Mouse (Mus musculus): ENCODE results near the gene Sema4f. TPM values are rescaled to one million over a fixed set of nuclear protein-coding genes. Genes with fewer than 3 reads are reported as not detected.

The Sema4f gene
- total and polyA plus RNA-seq, 3 experiments, result 0.11 TPM; not detected in 2

DNA sequence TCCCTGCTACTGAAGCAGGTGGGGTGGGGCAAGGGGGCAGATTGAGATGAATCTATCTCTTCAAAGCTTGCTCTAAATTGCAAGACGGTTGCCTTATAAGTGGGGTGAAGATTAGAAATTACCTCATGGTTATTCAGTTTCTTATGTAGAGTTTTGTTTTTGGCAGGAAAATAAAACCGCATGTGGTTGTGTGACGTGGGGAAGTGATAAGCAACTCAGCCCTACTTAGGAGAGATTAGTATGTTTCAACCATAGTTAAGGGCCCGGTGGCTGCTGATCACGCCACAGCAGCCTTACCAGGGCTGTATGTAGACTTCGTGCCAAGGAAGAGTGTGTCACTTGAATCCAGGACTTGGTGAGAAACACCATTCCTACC is 67.2 kb downstream of the Sema4f start:
- DNase-seq (ENCODE audit: low spot score) (peak; percentile 29), ATAC-seq (ENCODE audit: extremely low read depth, insufficient number of reproducible peaks, low FRiP score, poor library complexity, severe bottlenecking) (peak; percentile 55)
- no peak for TF ChIP-seq GATA2 (IDR thresholded peaks at IDR 0.05; ENCODE audit: borderline replicate concordance, low read depth, low read length)
- TF ChIP-seq TAL1 (conservative IDR thresholded peaks at IDR 0.05; ENCODE audit: low read depth, low read length), result peak; percentile 27; the same call in 1 of the 2 replicates
- peaks cover 37% of the 10 kb centered on the region for H3K4me1 ChIP-seq (ENCODE audit: insufficient read depth, low read depth, low read length)
- no peaks in the 10 kb centered on the region for H3K27me3 ChIP-seq (ENCODE audit: insufficient read depth, low read length)
- H3K4me3 ChIP-seq (ENCODE audit: low read depth, low read length), result no peak overlapping the region
- no peaks in the 10 kb centered on the region for H3K9me3 ChIP-seq (replicated peaks)
- H3K36me3 ChIP-seq (replicated peaks), result no peaks in the 10 kb centered on the region

DNA sequence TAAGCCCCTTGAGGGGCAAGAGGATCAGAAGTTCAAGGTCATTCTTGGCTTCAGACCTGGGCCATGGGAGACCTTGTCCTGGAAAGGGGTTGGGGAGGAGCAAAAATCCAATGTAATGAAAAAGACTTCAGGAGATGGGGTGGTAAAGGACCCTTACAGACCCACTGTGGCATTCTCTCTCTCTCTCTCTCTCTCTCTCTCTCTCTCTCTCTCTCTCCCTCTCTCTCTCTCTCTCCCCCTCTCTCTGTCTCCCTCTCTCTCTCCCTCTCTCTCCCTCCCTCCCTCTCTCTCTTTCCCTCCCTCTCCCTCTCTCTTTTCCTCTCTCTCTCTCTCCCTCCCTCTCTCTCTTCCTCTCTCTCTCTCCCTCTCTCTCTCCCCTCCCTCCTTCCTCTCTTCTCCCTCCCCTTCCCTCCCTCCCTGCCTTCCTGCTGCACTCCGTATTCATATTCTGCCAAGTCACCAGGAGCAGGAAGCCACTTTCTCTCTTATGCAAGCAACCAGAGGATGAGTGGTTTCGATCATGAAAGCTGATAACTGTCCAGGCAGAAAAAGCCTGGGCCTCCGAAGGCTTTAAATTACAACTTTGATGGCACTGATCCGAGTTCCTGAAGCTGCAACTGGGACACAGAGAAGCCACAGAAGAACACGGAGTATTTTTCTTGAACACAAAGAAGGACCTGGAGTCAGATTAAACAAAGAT is 67.8 kb downstream of the Sema4f start:
- no peaks in the 10 kb centered on the region for H3K9me3 ChIP-seq (replicated peaks)
- H3K27me3 ChIP-seq (ENCODE audit: insufficient read depth, low read length), result no peaks in the 10 kb centered on the region
- H3K4me1 ChIP-seq (ENCODE audit: insufficient read depth, low read depth, low read length), result peaks cover 37% of the 10 kb centered on the region
- TF ChIP-seq POLR2AphosphoS5 (IDR thresholded peaks at IDR 0.05; ENCODE audit: insufficient replicate concordance, low read depth, low read length) (no peak), GATA1 (IDR thresholded peaks at IDR 0.05; ENCODE audit: borderline replicate concordance, low read length) (no peak), GATA2 (IDR thresholded peaks at IDR 0.05; ENCODE audit: borderline replicate concordance, low read depth, low read length) (no peak), CTCF (IDR thresholded peaks at IDR 0.05; ENCODE audit: low read depth, low read length) (no peak), TAL1 (conservative IDR thresholded peaks at IDR 0.05; ENCODE audit: low read depth, low read length) (no peak)
- DNase-seq (ENCODE audit: low spot score) (peak; percentile 13), ATAC-seq (ENCODE audit: extremely low read depth, insufficient number of reproducible peaks, low FRiP score, poor library complexity, severe bottlenecking) (peak; percentile 90)
- H3K36me3 ChIP-seq (replicated peaks), result no peaks in the 10 kb centered on the region
- H3K4me3 ChIP-seq (ENCODE audit: low read depth, low read length), result no peak overlapping the region; the same call in 1 of the 2 replicates

DNA sequence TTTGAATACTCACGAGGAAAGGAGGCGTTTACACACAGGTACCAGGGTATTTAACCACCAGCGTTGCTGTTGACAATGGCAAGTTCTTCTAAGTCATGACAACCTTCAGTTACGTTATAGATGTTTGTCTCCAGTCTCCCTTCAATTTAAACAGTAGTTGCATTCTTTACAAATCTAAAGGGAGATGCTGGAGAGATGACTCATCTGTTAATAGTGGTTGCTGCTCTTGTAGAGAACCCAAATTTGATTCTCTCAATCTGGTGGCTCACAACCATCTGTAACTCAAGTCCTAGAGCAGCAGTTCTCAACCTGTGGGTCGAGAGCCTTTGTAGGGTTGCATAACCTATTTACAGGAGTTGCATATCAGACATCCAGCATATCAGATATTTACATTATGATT is 71.1 kb downstream of the Sema4f start:
- DNase-seq (ENCODE audit: low spot score), result no peak
- Histone ChIP-seq H3K27me3 (ENCODE audit: insufficient read depth, low read length) (peaks cover 2% of the 10 kb centered on the region; the same call in 1 of the 2 replicates), H3K36me3 (replicated peaks) (no peaks in the 10 kb centered on the region), H3K4me3 (ENCODE audit: low read depth, low read length) (no peak overlapping the region), H3K4me1 (ENCODE audit: insufficient read depth, low read depth, low read length) (peaks cover 29% of the 10 kb centered on the region), H3K9me3 (replicated peaks) (no peaks in the 10 kb centered on the region)
- ATAC-seq (ENCODE audit: extremely low read depth, insufficient number of reproducible peaks, low FRiP score, poor library complexity, severe bottlenecking), result no peak
- TF ChIP-seq POLR2AphosphoS5 (IDR thresholded peaks at IDR 0.05; ENCODE audit: insufficient replicate concordance, low read depth, low read length), result no peak
- TF ChIP-seq TAL1 (conservative IDR thresholded peaks at IDR 0.05; ENCODE audit: low read depth, low read length), result no peak
- no peak for TF ChIP-seq GATA2 (IDR thresholded peaks at IDR 0.05; ENCODE audit: borderline replicate concordance, low read depth, low read length)
- no peak for TF ChIP-seq GATA1 (IDR thresholded peaks at IDR 0.05; ENCODE audit: borderline replicate concordance, low read length)
- no peak for TF ChIP-seq CTCF (IDR thresholded peaks at IDR 0.05; ENCODE audit: low read depth, low read length)

DNA sequence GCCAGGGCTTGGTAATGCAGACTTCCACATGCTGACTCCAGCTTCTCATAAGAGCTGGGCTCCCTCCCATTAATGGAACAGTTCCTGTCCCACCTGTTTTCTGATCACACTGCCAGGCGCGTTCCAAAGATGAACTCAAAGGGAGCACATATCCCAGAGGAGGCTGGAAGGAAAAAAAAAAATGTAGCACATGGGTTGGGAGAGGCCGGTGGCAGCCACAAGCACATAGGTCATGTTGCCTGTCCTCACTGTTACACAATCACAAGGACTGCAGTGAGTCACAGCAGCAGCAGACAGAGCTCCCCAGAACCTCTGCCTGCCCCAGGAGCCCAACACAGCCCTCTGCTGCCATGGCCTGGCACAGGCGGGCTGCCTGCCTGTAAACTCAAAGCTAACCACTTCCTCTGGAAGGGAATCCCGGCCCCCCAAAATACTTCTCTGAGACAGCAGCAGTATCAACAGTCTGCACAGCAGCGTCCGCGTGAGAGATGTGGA is 76.1 kb downstream of the Sema4f start:
- no peaks in the 10 kb centered on the region for H3K9me3 ChIP-seq (replicated peaks)
- H3K4me3 ChIP-seq (ENCODE audit: low read depth, low read length), result no peak overlapping the region
- peaks cover 12% of the 10 kb centered on the region; the same call in 1 of the 2 replicates for H3K27me3 ChIP-seq (ENCODE audit: insufficient read depth, low read length)
- H3K4me1 ChIP-seq (ENCODE audit: insufficient read depth, low read depth, low read length), result peaks cover 7% of the 10 kb centered on the region; the same call in 1 of the 2 replicates
- ATAC-seq (ENCODE audit: extremely low read depth, insufficient number of reproducible peaks, low FRiP score, poor library complexity, severe bottlenecking) (peak; percentile 54; the same call in 1 of the 2 replicates), DNase-seq (ENCODE audit: low spot score) (peak; percentile 31)
- no peaks in the 10 kb centered on the region for H3K36me3 ChIP-seq (replicated peaks)
- no peak for TF ChIP-seq GATA2 (IDR thresholded peaks at IDR 0.05; ENCODE audit: borderline replicate concordance, low read depth, low read length)
- no peak for TF ChIP-seq CTCF (IDR thresholded peaks at IDR 0.05; ENCODE audit: low read depth, low read length)
- no peak for TF ChIP-seq GATA1 (IDR thresholded peaks at IDR 0.05; ENCODE audit: borderline replicate concordance, low read length)
- TF ChIP-seq POLR2AphosphoS5 (IDR thresholded peaks at IDR 0.05; ENCODE audit: insufficient replicate concordance, low read depth, low read length), result no peak
- no peak for TF ChIP-seq TAL1 (conservative IDR thresholded peaks at IDR 0.05; ENCODE audit: low read depth, low read length)

DNA sequence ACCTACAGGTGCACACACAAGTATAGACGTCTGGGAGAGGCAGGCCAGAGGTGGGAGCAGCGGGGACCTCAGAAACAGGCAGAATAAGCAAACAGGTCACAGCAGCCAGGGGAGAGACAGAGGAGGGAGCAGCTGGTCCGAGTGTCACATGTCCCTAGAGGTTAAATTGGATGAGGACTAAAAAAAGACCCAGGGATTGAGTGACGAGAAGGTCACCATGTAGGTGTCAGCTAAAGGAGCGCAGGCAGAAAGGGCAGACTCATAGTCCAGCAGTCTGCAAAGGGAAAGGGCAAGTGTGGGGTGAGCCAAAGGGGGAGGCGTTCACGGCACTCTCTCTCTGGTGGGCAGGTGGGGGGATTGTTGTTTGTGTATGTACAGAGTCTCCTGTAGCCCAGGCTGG is 77.1 kb downstream of the Sema4f start:
- Histone ChIP-seq H3K4me3 (ENCODE audit: low read depth, low read length) (no peak overlapping the region), H3K27me3 (ENCODE audit: insufficient read depth, low read length) (peaks cover 15% of the 10 kb centered on the region; the same call in 1 of the 2 replicates), H3K9me3 (replicated peaks) (no peaks in the 10 kb centered on the region), H3K36me3 (replicated peaks) (no peaks in the 10 kb centered on the region), H3K4me1 (ENCODE audit: insufficient read depth, low read depth, low read length) (peaks cover 7% of the 10 kb centered on the region; the same call in 1 of the 2 replicates)
- no peak for DNase-seq (ENCODE audit: low spot score)
- ATAC-seq (ENCODE audit: extremely low read depth, insufficient number of reproducible peaks, low FRiP score, poor library complexity, severe bottlenecking), result no peak
- TF ChIP-seq TAL1 (conservative IDR thresholded peaks at IDR 0.05; ENCODE audit: low read depth, low read length) (no peak), GATA2 (IDR thresholded peaks at IDR 0.05; ENCODE audit: borderline replicate concordance, low read depth, low read length) (no peak), CTCF (IDR thresholded peaks at IDR 0.05; ENCODE audit: low read depth, low read length) (no peak), POLR2AphosphoS5 (IDR thresholded peaks at IDR 0.05; ENCODE audit: insufficient replicate concordance, low read depth, low read length) (no peak), GATA1 (IDR thresholded peaks at IDR 0.05; ENCODE audit: borderline replicate concordance, low read length) (no peak)

DNA sequence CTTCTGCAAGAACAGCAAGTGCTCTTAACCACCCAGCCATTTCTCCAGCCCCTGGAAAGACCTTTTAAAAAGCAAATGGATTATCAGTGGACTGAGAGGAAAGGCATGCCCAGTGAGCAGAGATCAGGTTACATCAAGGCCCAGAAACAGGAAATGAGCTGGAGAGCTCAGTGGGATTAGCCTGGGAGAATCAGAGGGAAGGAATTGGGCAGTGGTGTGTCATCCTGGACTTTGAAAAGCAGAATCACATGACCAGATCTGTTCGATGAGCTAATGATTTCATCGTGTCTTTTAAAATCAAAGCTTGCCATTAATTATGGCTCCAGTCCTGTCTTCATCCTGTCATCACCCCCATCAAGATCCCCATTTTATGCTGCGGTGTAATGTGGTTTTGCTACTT is 77.5 kb downstream of the Sema4f start:
- no peaks in the 10 kb centered on the region for H3K36me3 ChIP-seq (replicated peaks)
- ATAC-seq (ENCODE audit: extremely low read depth, insufficient number of reproducible peaks, low FRiP score, poor library complexity, severe bottlenecking) (no peak), DNase-seq (ENCODE audit: low spot score) (no peak)
- H3K9me3 ChIP-seq (replicated peaks), result no peaks in the 10 kb centered on the region
- peaks cover 7% of the 10 kb centered on the region; the same call in 1 of the 2 replicates for H3K4me1 ChIP-seq (ENCODE audit: insufficient read depth, low read depth, low read length)
- TF ChIP-seq GATA1 (IDR thresholded peaks at IDR 0.05; ENCODE audit: borderline replicate concordance, low read length) (no peak), CTCF (IDR thresholded peaks at IDR 0.05; ENCODE audit: low read depth, low read length) (no peak), TAL1 (conservative IDR thresholded peaks at IDR 0.05; ENCODE audit: low read depth, low read length) (no peak), GATA2 (IDR thresholded peaks at IDR 0.05; ENCODE audit: borderline replicate concordance, low read depth, low read length) (no peak), POLR2AphosphoS5 (IDR thresholded peaks at IDR 0.05; ENCODE audit: insufficient replicate concordance, low read depth, low read length) (no peak)
- H3K4me3 ChIP-seq (ENCODE audit: low read depth, low read length), result no peak overlapping the region
- H3K27me3 ChIP-seq (ENCODE audit: insufficient read depth, low read length), result peaks cover 16% of the 10 kb centered on the region; the same call in 1 of the 2 replicates

Other genes with a start within 250 kb of the Sema4f start
Only the 20 nearest of the 21 such genes appear.
- 42.9 and 52.4 TPM in 2 replicates for gene Hk2, start 165.3 kb downstream of the Sema4f start, total RNA-seq (2014; fragmentation: Nextera tagmentation)
- gene Hk2, start 165.3 kb downstream of the Sema4f start, total RNA-seq (2017), result 73.8 and 90.2 TPM in 2 replicates
- 6.6 and 8.2 TPM in 2 replicates for gene Hk2, start 165.3 kb downstream of the Sema4f start, polyA plus RNA-seq (2012)
- 6.7 and 12.3 TPM in 2 replicates for gene M1ap, start 7.1 kb upstream of the Sema4f start, total RNA-seq (2014; fragmentation: Nextera tagmentation)
- gene M1ap, start 7.1 kb upstream of the Sema4f start, total RNA-seq (2017), result 3.3 and 3.5 TPM in 2 replicates
- 7.4 and 8.2 TPM in 2 replicates for gene M1ap, start 7.1 kb upstream of the Sema4f start, polyA plus RNA-seq (2012)
- gene Dok1, start 93.7 kb upstream of the Sema4f start, total RNA-seq (2014; fragmentation: Nextera tagmentation), result 5.1 and 7.8 TPM in 2 replicates
- 28.4 and 30.6 TPM in 2 replicates for gene Dok1, start 93.7 kb upstream of the Sema4f start, total RNA-seq (2017)
- 78.1 and 82.5 TPM in 2 replicates for gene Dok1, start 93.7 kb upstream of the Sema4f start, polyA plus RNA-seq (2012)
- 0.75 and 0.87 TPM in 2 replicates for gene Loxl3, start 94.4 kb upstream of the Sema4f start, total RNA-seq (2014; fragmentation: Nextera tagmentation)
- 0.71 and 1.1 TPM in 2 replicates for gene Loxl3, start 94.4 kb upstream of the Sema4f start, total RNA-seq (2017)
- gene Loxl3, start 94.4 kb upstream of the Sema4f start, polyA plus RNA-seq (2012), result 0.12 and 0.32 TPM in 2 replicates
- 409 and 454 TPM in 2 replicates for gene Aup1, start 114.8 kb upstream of the Sema4f start, total RNA-seq (2014; fragmentation: Nextera tagmentation)
- 133 and 163 TPM in 2 replicates for gene Aup1, start 114.8 kb upstream of the Sema4f start, total RNA-seq (2017)
- 1,014 and 1,378 TPM in 2 replicates for gene Aup1, start 114.8 kb upstream of the Sema4f start, polyA plus RNA-seq (2012)
- 36.0 and 39.9 TPM in 2 replicates for gene Htra2, start 115.5 kb upstream of the Sema4f start, total RNA-seq (2014; fragmentation: Nextera tagmentation)
- 36.7 and 47.0 TPM in 2 replicates for gene Htra2, start 115.5 kb upstream of the Sema4f start, total RNA-seq (2017)
- 35.6 and 36.5 TPM in 2 replicates for gene Htra2, start 115.5 kb upstream of the Sema4f start, polyA plus RNA-seq (2012)
- 23.5 and 28.7 TPM in 2 replicates for gene Dqx1, start 118.1 kb upstream of the Sema4f start, total RNA-seq (2014; fragmentation: Nextera tagmentation)
- 2.5 and 3.8 TPM in 2 replicates for gene Dqx1, start 118.1 kb upstream of the Sema4f start, total RNA-seq (2017)
- 1.4 and 2.3 TPM in 2 replicates for gene Dqx1, start 118.1 kb upstream of the Sema4f start, polyA plus RNA-seq (2012)
- not detected in 2 replicates for gene Tlx2, start 130.5 kb upstream of the Sema4f start, total RNA-seq (2014; fragmentation: Nextera tagmentation)
- gene Tlx2, start 130.5 kb upstream of the Sema4f start, total RNA-seq (2017), result not detected in 2 replicates
- gene Tlx2, start 130.5 kb upstream of the Sema4f start, polyA plus RNA-seq (2012), result not detected in 2 replicates
- gene Pcgf1, start 138.1 kb upstream of the Sema4f start, total RNA-seq (2014; fragmentation: Nextera tagmentation), result 41.1 and 57.1 TPM in 2 replicates
- gene Pcgf1, start 138.1 kb upstream of the Sema4f start, total RNA-seq (2017), result 14.5 and 17.8 TPM in 2 replicates
- 8.7 and 10.8 TPM in 2 replicates for gene Pcgf1, start 138.1 kb upstream of the Sema4f start, polyA plus RNA-seq (2012)
- gene Lbx2, start 146.6 kb upstream of the Sema4f start, total RNA-seq (2014; fragmentation: Nextera tagmentation), result not detected in 2 replicates
- gene Lbx2, start 146.6 kb upstream of the Sema4f start, total RNA-seq (2017), result not detected in 2 replicates
- gene Lbx2, start 146.6 kb upstream of the Sema4f start, polyA plus RNA-seq (2012), result 0.15 and 0.19 TPM in 2 replicates
- gene Ccdc142, start 161.8 kb upstream of the Sema4f start, total RNA-seq (2014; fragmentation: Nextera tagmentation), result 1.0 and 3.4 TPM in 2 replicates
- gene Ccdc142, start 161.8 kb upstream of the Sema4f start, total RNA-seq (2017), result 4.2 and 4.4 TPM in 2 replicates
- gene Ccdc142, start 161.8 kb upstream of the Sema4f start, polyA plus RNA-seq (2012), result 5.5 and 6.3 TPM in 2 replicates
- 2.6 and 2.9 TPM in 2 replicates for gene Gm42688, start 161.8 kb upstream of the Sema4f start, total RNA-seq (2014; fragmentation: Nextera tagmentation)
- gene Gm42688, start 161.8 kb upstream of the Sema4f start, total RNA-seq (2017), result 3.9 and 4.3 TPM in 2 replicates
- gene Gm42688, start 161.8 kb upstream of the Sema4f start, polyA plus RNA-seq (2012), result 2.5 and 3.4 TPM in 2 replicates
- 17.5 and 22.1 TPM in 2 replicates for gene Mrpl53, start 169.3 kb upstream of the Sema4f start, total RNA-seq (2014; fragmentation: Nextera tagmentation)
- gene Mrpl53, start 169.3 kb upstream of the Sema4f start, total RNA-seq (2017), result 28.5 and 32.5 TPM in 2 replicates
- 43.2 and 51.2 TPM in 2 replicates for gene Mrpl53, start 169.3 kb upstream of the Sema4f start, polyA plus RNA-seq (2012)
- gene Mogs, start 175.7 kb upstream of the Sema4f start, total RNA-seq (2014; fragmentation: Nextera tagmentation), result 26.5 and 28.3 TPM in 2 replicates
- 44.6 and 47.7 TPM in 2 replicates for gene Mogs, start 175.7 kb upstream of the Sema4f start, total RNA-seq (2017)
- 104 and 116 TPM in 2 replicates for gene Mogs, start 175.7 kb upstream of the Sema4f start, polyA plus RNA-seq (2012)
- gene Wbp1, start 181.8 kb upstream of the Sema4f start, total RNA-seq (2014; fragmentation: Nextera tagmentation), result 30.8 and 49.1 TPM in 2 replicates
- 94.7 and 104 TPM in 2 replicates for gene Wbp1, start 181.8 kb upstream of the Sema4f start, total RNA-seq (2017)
- 32.3 and 47.9 TPM in 2 replicates for gene Wbp1, start 181.8 kb upstream of the Sema4f start, polyA plus RNA-seq (2012)
- gene Ino80b, start 185.7 kb upstream of the Sema4f start, total RNA-seq (2014; fragmentation: Nextera tagmentation), result 19.7 and 20.5 TPM in 2 replicates
- 21.1 and 27.1 TPM in 2 replicates for gene Ino80b, start 185.7 kb upstream of the Sema4f start, total RNA-seq (2017)
- 121 and 171 TPM in 2 replicates for gene Ino80b, start 185.7 kb upstream of the Sema4f start, polyA plus RNA-seq (2012)
- gene Rtkn, start 195.7 kb upstream of the Sema4f start, total RNA-seq (2014; fragmentation: Nextera tagmentation), result 6.8 and 7.6 TPM in 2 replicates
- 4.0 and 4.9 TPM in 2 replicates for gene Rtkn, start 195.7 kb upstream of the Sema4f start, total RNA-seq (2017)
- 34.2 and 48.4 TPM in 2 replicates for gene Rtkn, start 195.7 kb upstream of the Sema4f start, polyA plus RNA-seq (2012)
- not detected in 2 replicates for gene Wdr54, start 216.6 kb upstream of the Sema4f start, total RNA-seq (2014; fragmentation: Nextera tagmentation)
- 0.27 TPM in 1 of 2 replicates, not detected in the other for gene Wdr54, start 216.6 kb upstream of the Sema4f start, total RNA-seq (2017)
- gene Wdr54, start 216.6 kb upstream of the Sema4f start, polyA plus RNA-seq (2012), result not detected in 2 replicates
- not detected in 2 replicates for gene 1700003E16Rik, start 216.6 kb upstream of the Sema4f start, total RNA-seq (2014; fragmentation: Nextera tagmentation)
- 0.12 and 0.16 TPM in 2 replicates for gene 1700003E16Rik, start 216.6 kb upstream of the Sema4f start, total RNA-seq (2017)
- gene 1700003E16Rik, start 216.6 kb upstream of the Sema4f start, polyA plus RNA-seq (2012), result not detected in 2 replicates
- 83.0 and 86.3 TPM in 2 replicates for gene Dctn1, start 226.2 kb upstream of the Sema4f start, total RNA-seq (2014; fragmentation: Nextera tagmentation)
- 31.0 and 51.6 TPM in 2 replicates for gene Dctn1, start 226.2 kb upstream of the Sema4f start, total RNA-seq (2017)
- 243 and 444 TPM in 2 replicates for gene Dctn1, start 226.2 kb upstream of the Sema4f start, polyA plus RNA-seq (2012)